ENCODE assay signal across 8 mouse cellular contexts in the genomic region with DNA sequence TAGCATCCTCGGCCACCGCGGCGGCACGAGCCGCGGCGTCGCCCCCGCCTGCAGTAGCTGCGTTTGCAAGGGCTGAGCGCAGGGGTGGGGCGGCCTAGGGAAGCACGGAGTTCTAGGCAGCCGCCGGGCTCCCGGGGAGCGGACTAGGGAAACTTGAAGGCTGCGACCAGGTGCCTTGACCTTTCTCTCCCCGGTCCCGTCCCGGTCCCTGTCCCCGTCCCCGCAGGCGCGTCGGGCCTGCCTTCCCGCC. TPM values are rescaled to one million over a fixed set of nuclear protein-coding genes. Genes with fewer than 3 reads are reported as not detected.
DNase-seq lines count a peak whose midpoint lies in the region; ATAC-seq and TF ChIP-seq lines count a peak whose summit lies in the region.

No protein-coding gene starts in this region.

- TF ChIP-seq CTCF in liver, adult 2 months (IDR thresholded peaks at IDR 0.05; ENCODE audit: low read depth, low read length) = no peak

- H3K27me3 ChIP-seq in liver, adult 2 months (ENCODE audit: control insufficient read depth, insufficient read depth, low read length) = no peaks in the 10 kb centered on the region
- H3K27me3 ChIP-seq in embryonic facial prominence, embryonic 11.5 days (ENCODE audit: control insufficient read depth, insufficient read depth, low read length) = no peaks in the 10 kb centered on the region
- no peaks in the 10 kb centered on the region for H3K27me3 ChIP-seq in intestine, embryonic 14.5 days (replicated peaks; ENCODE audit: control insufficient read depth, insufficient read depth, low read length)
- no peaks in the 10 kb centered on the region for H3K27me3 ChIP-seq in neural tube, embryonic 12.5 days (replicated peaks)

- H3K79me2 ChIP-seq in liver, adult 2 months (ENCODE audit: control insufficient read depth, insufficient read depth, low read length) = no peaks in the 10 kb centered on the region

- H3K4me3 ChIP-seq in liver, adult 2 months (ENCODE audit: insufficient read depth, low read depth, low read length) = peak overlapping the region; percentile 86
- peak overlapping the region; percentile 90 for H3K4me3 ChIP-seq in embryonic facial prominence, embryonic 11.5 days (ENCODE audit: low read depth, low read length)
- peak overlapping the region; percentile 92 for H3K4me3 ChIP-seq in intestine, embryonic 14.5 days (ENCODE audit: low read depth, low read length)
- peak overlapping the region; percentile 82 for H3K4me3 ChIP-seq in neural tube, embryonic 12.5 days

- H3K27ac ChIP-seq in liver, adult 2 months (replicated peaks; ENCODE audit: insufficient read depth, low read depth, low read length) = peak overlapping the region; percentile 88
- H3K27ac ChIP-seq in embryonic facial prominence, embryonic 11.5 days (replicated peaks; ENCODE audit: low read depth, low read length) = peak overlapping the region; percentile 78
- H3K27ac ChIP-seq in intestine, embryonic 14.5 days (ENCODE audit: low read depth) = peak overlapping the region; percentile 85
- H3K27ac ChIP-seq in neural tube, embryonic 12.5 days = peak overlapping the region; percentile 76

- peak overlapping the region; percentile 93 for H3K9ac ChIP-seq in liver, adult 2 months (ENCODE audit: low read depth, low read length)
- peak overlapping the region; percentile 81 for H3K9ac ChIP-seq in embryonic facial prominence, embryonic 11.5 days (replicated peaks; ENCODE audit: low read length)
- peak overlapping the region; percentile 76 for H3K9ac ChIP-seq in intestine, embryonic 14.5 days (ENCODE audit: low read length)
- H3K9ac ChIP-seq in neural tube, embryonic 12.5 days = peak overlapping the region; percentile 80

- no peak for TF ChIP-seq POLR2A in liver, adult 2 months (IDR thresholded peaks at IDR 0.05; ENCODE audit: extremely low read depth, insufficient read depth, low read length)

- H3K4me2 ChIP-seq in embryonic facial prominence, embryonic 11.5 days (ENCODE audit: low read depth, low read length) = peak overlapping the region; percentile 89
- H3K4me2 ChIP-seq in intestine, embryonic 14.5 days (ENCODE audit: low read length) = peak overlapping the region; percentile 75
- H3K4me2 ChIP-seq in neural tube, embryonic 12.5 days (replicated peaks) = peak overlapping the region; percentile 94

- no peaks in the 10 kb centered on the region for H3K36me3 ChIP-seq in liver, adult 2 months (ENCODE audit: control insufficient read depth, insufficient read depth, low read length)
- H3K36me3 ChIP-seq in embryonic facial prominence, embryonic 11.5 days (replicated peaks; ENCODE audit: control insufficient read depth, insufficient read depth, low read depth, low read length) = no peaks in the 10 kb centered on the region
- no peaks in the 10 kb centered on the region for H3K36me3 ChIP-seq in intestine, embryonic 14.5 days (ENCODE audit: control insufficient read depth, insufficient read depth, low read length)
- H3K36me3 ChIP-seq in neural tube, embryonic 12.5 days = no peaks in the 10 kb centered on the region

- peak; percentile 84; the same call in 1 of the 2 replicates for ATAC-seq in embryonic facial prominence, embryonic 11.5 days (replicated peaks; ENCODE audit: insufficient number of reproducible peaks, low FRiP score, low TSS enrichment, low read depth)
- ATAC-seq in intestine, embryonic 14.5 days (replicated peaks; ENCODE audit: low FRiP score, low TSS enrichment, low read depth) = no peak
- no peak for ATAC-seq in neural tube, embryonic 12.5 days (ENCODE audit: low FRiP score, low read depth)

- under 1% methylated on average over 27 of the region's 28 CpGs for WGBS in liver, adult 2 months
- WGBS in embryonic facial prominence, embryonic 11.5 days = under 1% methylated on average over 25 of the region's 28 CpGs
- WGBS in intestine, embryonic 14.5 days = under 1% methylated on average over 26 of the region's 28 CpGs
- WGBS in neural tube, embryonic 12.5 days = 1% methylated on average over 28 of the region's 28 CpGs

- no peaks in the 10 kb centered on the region for H3K9me3 ChIP-seq in embryonic facial prominence, embryonic 11.5 days (replicated peaks; ENCODE audit: control insufficient read depth, low read length)
- no peaks in the 10 kb centered on the region for H3K9me3 ChIP-seq in intestine, embryonic 14.5 days (ENCODE audit: control insufficient read depth, low read length)
- H3K9me3 ChIP-seq in neural tube, embryonic 12.5 days = no peaks in the 10 kb centered on the region

- no peaks in the 10 kb centered on the region for H3K4me1 ChIP-seq in liver, adult 2 months (ENCODE audit: control insufficient read depth, insufficient read depth, low read length)
- no peaks in the 10 kb centered on the region for H3K4me1 ChIP-seq in embryonic facial prominence, embryonic 11.5 days (ENCODE audit: control insufficient read depth, insufficient read depth, low read length)
- no peaks in the 10 kb centered on the region for H3K4me1 ChIP-seq in intestine, embryonic 14.5 days (replicated peaks; ENCODE audit: control insufficient read depth, insufficient read depth, low read length)
- H3K4me1 ChIP-seq in neural tube, embryonic 12.5 days = no peaks in the 10 kb centered on the region

- peak; percentile 67 for DNase-seq in liver, adult 2 months (ENCODE audit: extremely low read depth, low read depth, low spot score)
- no peak for DNase-seq in liver
- no peak for DNase-seq in embryonic facial prominence, embryonic 11.5 days (ENCODE audit: low spot score)
- DNase-seq in intestine, embryonic 14.5 days (ENCODE audit: low spot score) = peak; percentile 91
- no peak for DNase-seq in adrenal gland, postnatal 36 days
- DNase-seq in embryo, embryonic 11 days = no peak
- no peak for DNase-seq in layer of hippocampus, postnatal 14 days (ENCODE audit: low spot score in 2 of 2)

RNA-seq across cellular contexts. Expression of gene Lrba, which starts 0.2 kb away (rescaled TPM):
- total RNA-seq in liver, adult 2 months (2014; rRNA removed) = 24.0 and 26.1 TPM in 2 replicates
- 6.4 and 8.4 TPM in 2 replicates for polyA plus RNA-seq in liver, adult 2 months (2012; rRNA removed)
- 8.9 and 10.2 TPM in 2 replicates for polyA plus RNA-seq in embryonic facial prominence, embryonic 11.5 days (2014; fragmentation: Nextera tagmentation; extraction: Ambion mirVana)
- polyA plus RNA-seq in intestine, embryonic 14.5 days (2014; fragmentation: Nextera tagmentation; extraction: Ambion mirVana) = 13.8 and 14.1 TPM in 2 replicates
- polyA plus RNA-seq in neural tube, embryonic 12.5 days (2016; fragmentation: Nextera tagmentation; extraction: Ambion mirVana) = 4.8 and 5.8 TPM in 2 replicates
- 10 to 100 TPM; 28.9 to 38.1 TPM for total RNA-seq in adrenal gland, postnatal 36 days (2021)
- total RNA-seq in layer of hippocampus, postnatal 14 days (2021) = 10 to 100 TPM; 22.2 to 26.6 TPM

Comparison
In these comparisons a context has a peak if more than half of its experiments do, and no peak if none do; other contexts are left out.
1. DNase-seq: peak in liver, adult 2 months (single experiment) and intestine, embryonic 14.5 days (single experiment); none in liver (single experiment), embryonic facial prominence, embryonic 11.5 days (single experiment), adrenal gland, postnatal 36 days (0 of 2), embryo, embryonic 11 days (single experiment) and layer of hippocampus, postnatal 14 days (0 of 2).
2. Peak in every context shown above with its lines, with median percentiles within 50 percentile points of each other: H3K27ac ChIP-seq, H3K4me3 ChIP-seq, H3K9ac ChIP-seq and H3K4me2 ChIP-seq.